Comparison of ENCODE assay signal across 9 mouse cellular contexts in the genomic region with DNA sequence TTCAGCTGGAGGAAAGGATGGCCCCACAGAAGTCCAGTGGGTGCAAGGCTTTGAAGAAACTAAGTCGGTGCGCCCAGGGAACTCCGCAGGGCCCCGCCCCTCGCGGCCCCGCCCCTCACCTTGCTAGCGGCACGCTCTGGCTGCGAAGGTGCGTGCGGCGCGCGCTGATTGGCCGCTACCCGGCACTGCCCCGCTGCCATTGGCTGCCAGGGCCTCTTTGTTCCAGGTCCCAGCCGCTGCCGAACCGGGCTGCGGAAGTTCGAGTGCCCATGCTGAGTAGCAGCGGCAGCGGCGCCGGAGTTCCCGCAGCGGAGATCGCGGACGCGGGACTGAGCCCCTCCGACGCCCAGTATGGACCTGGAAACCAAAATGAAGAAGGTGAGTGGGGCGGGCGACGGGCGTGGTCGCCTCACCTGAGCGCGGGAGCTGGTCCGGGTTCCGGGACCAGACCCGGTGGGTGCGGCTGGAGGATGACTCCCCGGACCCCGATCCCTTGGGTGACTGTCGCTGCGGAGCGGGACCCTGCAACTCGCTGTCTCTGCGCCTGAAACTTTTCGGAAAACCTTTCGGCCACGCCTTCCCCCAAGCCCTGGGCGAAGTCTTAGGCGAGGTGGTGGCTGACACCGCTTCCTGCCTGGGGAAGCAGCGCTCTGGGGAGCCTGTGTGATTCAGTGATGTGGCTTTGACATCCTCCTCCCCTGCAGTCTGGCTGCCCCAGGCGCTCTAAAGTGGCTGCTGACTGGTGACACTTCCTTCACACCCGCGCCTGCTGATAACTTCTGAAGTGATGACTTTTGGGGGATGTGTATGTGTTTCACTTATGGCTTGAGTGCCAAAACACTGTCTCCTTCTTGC. TPM values are rescaled to one million over a fixed set of nuclear protein-coding genes. Genes with fewer than 3 reads are reported as not detected.
DNase-seq lines count a peak whose midpoint lies in the region; ATAC-seq and TF ChIP-seq lines count a peak whose summit lies in the region.
"Had no signal": no experiment of that assay in that cellular context is flagged by ENCODE, and none has a peak within 500 bp of the region (broad histone marks: within the 10 kb centered on the region; RNA-seq: fewer than 3 reads in every experiment).

Gene Tes (plus strand): TSS at position 214 of the 855 bp plus-strand sequence.

- peak within 1 kb of the TSS; percentile 82 for H3K9ac ChIP-seq in heart, embryonic 13.5 days
- peak within 1 kb of the TSS; percentile 70 for H3K9ac ChIP-seq in kidney, postnatal 0 days (ENCODE audit: low read depth, low read length)
- H3K9ac ChIP-seq in liver, embryonic 11.5 days (ENCODE audit: low read depth, low read length) = peak within 1 kb of the TSS; percentile 59

- H3K9me3 ChIP-seq in heart, embryonic 13.5 days = no peaks in the 10 kb centered on the region
- H3K9me3 ChIP-seq in kidney, postnatal 0 days (replicated peaks; ENCODE audit: low read length) = no peaks in the 10 kb centered on the region
- H3K9me3 ChIP-seq in liver, embryonic 11.5 days (ENCODE audit: control insufficient read depth, low read length) = no peaks in the 10 kb centered on the region
- H3K9me3 ChIP-seq: G1E had no signal

- no peaks in the 10 kb centered on the region for H3K36me3 ChIP-seq in heart, embryonic 13.5 days
- H3K36me3 ChIP-seq in kidney, postnatal 0 days (ENCODE audit: insufficient read depth, low read length) = no peaks in the 10 kb centered on the region
- H3K36me3 ChIP-seq in liver, embryonic 11.5 days (ENCODE audit: control insufficient read depth, insufficient read depth, low read length) = no peaks in the 10 kb centered on the region
- H3K36me3 ChIP-seq: G1E had no signal

- peak; percentile 82 for DNase-seq in 3T3-L1 (ENCODE audit: low read depth, low spot score)
- peak; percentile 13 for DNase-seq in fat pad, adult 2 months (ENCODE audit: extremely low read depth, low read depth, low spot score)
- peak; percentile 76 for DNase-seq in kidney, postnatal 0 days (ENCODE audit: low spot score)
- DNase-seq in liver, embryonic 11.5 days (ENCODE audit: low spot score) = peak; percentile 75
- peak; percentile 73 to 86 for DNase-seq in spleen, postnatal 4 days (ENCODE audit: low spot score in 2 of 2)

- no peak for TF ChIP-seq CTCF in bone marrow macrophage, adult 2 months (IDR thresholded peaks at IDR 0.05; ENCODE audit: low read depth, low read length)
- TF ChIP-seq CTCF in kidney, postnatal 0 days (IDR thresholded peaks at IDR 0.05; ENCODE audit: low read depth) = no peak

- peak; percentile 74 for ATAC-seq in heart, embryonic 13.5 days (ENCODE audit: extremely low read depth, insufficient number of reproducible peaks, low FRiP score, low TSS enrichment)
- peak; percentile 94 for ATAC-seq in kidney, postnatal 0 days (replicated peaks; ENCODE audit: low FRiP score, low read depth)
- peak; percentile 80 for ATAC-seq in liver, embryonic 11.5 days (replicated peaks; ENCODE audit: low FRiP score)
- peak; percentile 92 for ATAC-seq in monocyte, adult 5-6 weeks (replicated peaks; ENCODE audit: insufficient number of reproducible peaks, low FRiP score, low TSS enrichment, poor library complexity, severe bottlenecking)

- H3K4me2 ChIP-seq in heart, embryonic 13.5 days = peak within 1 kb of the TSS; percentile 97
- H3K4me2 ChIP-seq in kidney, postnatal 0 days (ENCODE audit: low read length) = peak within 1 kb of the TSS; percentile 69
- H3K4me2 ChIP-seq in liver, embryonic 11.5 days = peak within 1 kb of the TSS; percentile 94

- under 1% methylated on average over 63 of the region's 63 CpGs for WGBS in heart, embryonic 13.5 days
- under 1% methylated on average over 63 of the region's 63 CpGs for WGBS in kidney, postnatal 0 days
- WGBS in liver, embryonic 11.5 days = under 1% methylated on average over 63 of the region's 63 CpGs

- H3K27me3 ChIP-seq in heart, embryonic 13.5 days (replicated peaks) = peaks cover 93% of the 10 kb centered on the region
- H3K27me3 ChIP-seq in kidney, postnatal 0 days (ENCODE audit: insufficient read depth, low read length) = no peaks in the 10 kb centered on the region
- H3K27me3 ChIP-seq in liver, embryonic 11.5 days (replicated peaks; ENCODE audit: control insufficient read depth, insufficient read depth, low read length) = no peaks in the 10 kb centered on the region; the same call in 1 of the 2 replicates

- peak within 1 kb of the TSS; percentile 51 for H3K27ac ChIP-seq in bone marrow macrophage, adult 2 months (ENCODE audit: insufficient read depth, low read depth, low read length)
- H3K27ac ChIP-seq in heart, embryonic 13.5 days (replicated peaks) = peak within 1 kb of the TSS; percentile 24
- peak within 1 kb of the TSS; percentile 74 for H3K27ac ChIP-seq in kidney, postnatal 0 days
- no peak within 1 kb of the TSS for H3K27ac ChIP-seq in liver, embryonic 11.5 days (ENCODE audit: low read depth, low read length)

- peak within 1 kb of the TSS; percentile 79 for H3K4me3 ChIP-seq in bone marrow macrophage, adult 2 months (ENCODE audit: insufficient read depth, low read length)
- peak within 1 kb of the TSS; percentile 70 for H3K4me3 ChIP-seq in heart, embryonic 13.5 days
- peak within 1 kb of the TSS; percentile 82 for H3K4me3 ChIP-seq in kidney, postnatal 0 days (replicated peaks; ENCODE audit: low read depth, low read length)
- H3K4me3 ChIP-seq in liver, embryonic 11.5 days (ENCODE audit: low read depth, low read length) = peak within 1 kb of the TSS; percentile 72

- TF ChIP-seq POLR2A in bone marrow macrophage, adult 2 months (IDR thresholded peaks at IDR 0.05; ENCODE audit: borderline replicate concordance, low read depth, low read length) = no peak

- H3K4me1 ChIP-seq in bone marrow macrophage, adult 2 months (ENCODE audit: control insufficient read depth, insufficient read depth, low read length) = peaks cover 10% of the 10 kb centered on the region
- peaks cover 17% of the 10 kb centered on the region for H3K4me1 ChIP-seq in heart, embryonic 13.5 days
- peaks cover 15% of the 10 kb centered on the region for H3K4me1 ChIP-seq in kidney, postnatal 0 days (replicated peaks; ENCODE audit: insufficient read depth, low read length)
- H3K4me1 ChIP-seq in liver, embryonic 11.5 days (replicated peaks; ENCODE audit: control insufficient read depth, insufficient read depth, low read length) = 0 out of 2 replicates have a peak, but pooled peaks cover 3% of the 10 kb centered on the region

RNA-seq across cellular contexts. Expression of gene Tes, which starts in this region (rescaled TPM):
- 20.0 and 21.6 TPM in 2 replicates for polyA plus RNA-seq in bone marrow macrophage, adult 2 months (2012; ENCODE audit: insufficient read depth, insufficient read length, missing spikeins)
- polyA plus RNA-seq in heart, embryonic 13.5 days (2015; fragmentation: Nextera tagmentation; extraction: Ambion mirVana) = 15.4 and 16.9 TPM in 2 replicates
- polyA plus RNA-seq in kidney, postnatal 0 days (2015; fragmentation: Nextera tagmentation; extraction: Ambion mirVana) = 70.8 and 75.1 TPM in 2 replicates
- 20.5 and 22.0 TPM in 2 replicates for polyA plus RNA-seq in liver, embryonic 11.5 days (2014; fragmentation: Nextera tagmentation; extraction: Ambion mirVana)
- total RNA-seq in monocyte, adult 5-6 weeks (2017) = 90.4 to 132 TPM (median 91.2 TPM) in 3 replicates
- polyA plus RNA-seq: G1E had no signal

Comparison
In these comparisons a context has a peak if more than half of its experiments do, and no peak if none do; other contexts are left out.
1. DNase-seq: peak in every context shown above with its lines; median percentile 82 in 3T3-L1; 80 in spleen, postnatal 4 days; 76 in kidney, postnatal 0 days; 75 in liver, embryonic 11.5 days; 13 in fat pad, adult 2 months.